Mouse (Mus musculus) MEL-GATA-1-ER (cell line): ENCODE results near the gene Rpl23a.

ENCODE experiments used
- DNase-seq: peaks from one replicate; pipeline ENCODE4 v3.0.0-alpha.2; 2012; ENCODE audit warnings: low read depth; ENCODE audit errors: extremely low read depth

Gene Rpl23a

GRCm38 (mm10) chr11:78167257-78167959 is 16.0 kb downstream of the Rpl23a start:
- no peak for DNase-seq

- DNase-seq, result no peak
Measured at GRCm38 (mm10) chr11:78166640-78167039, 16.7 kb downstream of the Rpl23a start.

- no peak for DNase-seq
Measured at GRCm38 (mm10) chr11:78166161-78166560, 17.2 kb downstream of the Rpl23a start.

GRCm38 (mm10) chr11:78165761-78166109 is 17.6 kb downstream of the Rpl23a start:
- no peak for DNase-seq

- no peak for DNase-seq
Measured at GRCm38 (mm10) chr11:78164924-78165760, 18.2 kb downstream of the Rpl23a start, which contains the start of gene Traf4. Gene Traf4, minus strand, starts transcription at chr11:78165589.

- no peak for DNase-seq
Measured at GRCm38 (mm10) chr11:78164604-78164923, 18.8 kb downstream of the Rpl23a start.

GRCm38 (mm10) chr11:78163681-78164603 is 19.4 kb downstream of the Rpl23a start:
- no peak for DNase-seq

- DNase-seq, result no peak
Measured at GRCm38 (mm10) chr11:78163045-78163444, 20.3 kb downstream of the Rpl23a start.

GRCm38 (mm10) chr11:78162504-78162903 is 20.9 kb downstream of the Rpl23a start:
- DNase-seq, result no peak

- DNase-seq, result no peak
Measured at GRCm38 (mm10) chr11:78161968-78162367, 21.4 kb downstream of the Rpl23a start.

- DNase-seq, result no peak
Measured at GRCm38 (mm10) chr11:78161169-78161568, 22.2 kb downstream of the Rpl23a start.

- no peak for DNase-seq
Measured at GRCm38 (mm10) chr11:78160675-78161074, 22.7 kb downstream of the Rpl23a start.

- no peak for DNase-seq
Measured at GRCm38 (mm10) chr11:78160171-78160570, 23.2 kb downstream of the Rpl23a start.

- no peak for DNase-seq
Measured at GRCm38 (mm10) chr11:78159557-78159956, 23.8 kb downstream of the Rpl23a start.

- DNase-seq, result peak; percentile 72
Measured at GRCm38 (mm10) chr11:78159096-78159495, 24.3 kb downstream of the Rpl23a start.

GRCm38 (mm10) chr11:78156156-78156699 is 27.2 kb downstream of the Rpl23a start:
- DNase-seq, result no peak

- DNase-seq, result no peak
Measured at GRCm38 (mm10) chr11:78155674-78156073, 27.7 kb downstream of the Rpl23a start.

GRCm38 (mm10) chr11:78153778-78154177 is 29.6 kb downstream of the Rpl23a start:
- no peak for DNase-seq

- DNase-seq, result no peak
Measured at GRCm38 (mm10) chr11:78152299-78153231, 30.8 kb downstream of the Rpl23a start.

- peak; percentile 53 for DNase-seq
Measured at GRCm38 (mm10) chr11:78151161-78151560, 32.2 kb downstream of the Rpl23a start.
